Mouse (Mus musculus) small intestine, adult 2 months (tissue): ENCODE data around the gene Gm21905.

Experiments
- CTCF ChIP-seq: fragments of 200-500 bp; IDR thresholded peaks from 2 replicates; pipeline ENCODE4 v1.5.1; 2012; ENCODE audit warnings: low read depth, mild to moderate bottlenecking, control low read depth, inconsistent platforms, low read length, moderate library complexity, mixed read lengths; ENCODE audit not compliant: insufficient replicate concordance, insufficient read length; ENCODE audit errors: extremely low read depth
- POLR2A ChIP-seq: fragments of 200-500 bp; IDR thresholded peaks from 2 replicates; pipeline ENCODE4 v1.6.1; 2012; ENCODE audit warnings: low read depth, mild to moderate bottlenecking, control low read depth, inconsistent platforms, low read length, moderate library complexity

DNA sequence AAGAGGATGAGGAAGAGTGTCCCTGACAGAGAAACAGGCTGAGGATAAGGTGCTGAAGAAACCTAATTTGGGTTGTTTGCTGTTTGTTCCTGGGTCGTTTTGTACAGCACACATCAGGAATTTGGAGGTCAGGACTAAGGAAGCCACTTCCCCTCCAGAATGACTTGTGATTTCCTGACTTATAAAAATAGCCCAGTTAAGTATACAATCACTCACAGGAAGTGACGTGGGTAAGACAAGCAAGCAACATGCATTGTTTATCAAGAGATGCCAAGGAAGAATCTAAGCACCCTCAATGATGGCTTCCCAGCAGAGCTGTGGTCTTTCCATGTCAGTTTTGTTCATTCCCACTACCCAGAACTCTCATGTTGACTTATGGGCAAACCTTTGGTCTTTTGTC lies 3.0 kb downstream of the Gm21905 start:
- TF ChIP-seq CTCF (no peak), POLR2A (no peak)
